Mouse (Mus musculus) heart, adult 2 months (tissue): Measurements from ENCODE around the gene Dnajc15. TPM values are rescaled to one million over a fixed set of nuclear protein-coding genes. Genes with fewer than 3 reads are reported as not detected.
"Not testable (repeated sequence)": the region's sequence is repeated elsewhere in the genome, so short reads cannot be mapped to it uniquely, and the experiment has no call there.

Experiments
- DNase-seq, 2 experiments: peaks; one replicate each; pipeline ENCODE4 v3.0.0; 2021
- H3K27ac ChIP-seq: fragments of 200-600 bp; 2 replicates; pipeline ENCODE4 v1.8.1; 2022
- H3K27me3 ChIP-seq: fragments of 200-500 bp; 2 replicates; pipeline ENCODE4 v1.6.1; 2012; ENCODE audit warnings: mild to moderate bottlenecking, low read length, inconsistent platforms, mixed read lengths; ENCODE audit not compliant: control insufficient read depth, insufficient read depth
- H3K36me3 ChIP-seq: fragments of 200-500 bp; 2 replicates; pipeline ENCODE4 v1.6.1; 2012; ENCODE audit warnings: low read length, inconsistent platforms; ENCODE audit not compliant: control insufficient read depth, insufficient read depth
- H3K4me1 ChIP-seq: fragments of 200-500 bp; 2 replicates; pipeline ENCODE4 v1.6.1; 2011; ENCODE audit warnings: low read length; ENCODE audit not compliant: control insufficient read depth, insufficient read depth
- H3K4me3 ChIP-seq: fragments of 200-600 bp; 2 replicates; pipeline ENCODE4 v1.8.1; 2022
- H3K79me2 ChIP-seq: fragments of 200-500 bp; replicated peaks from 2 replicates; pipeline ENCODE4 v1.6.1; 2012; ENCODE audit warnings: mild to moderate bottlenecking, inconsistent platforms, low read length, moderate library complexity, mixed read lengths; ENCODE audit not compliant: control insufficient read depth, insufficient read depth
- H3K9ac ChIP-seq: fragments of 200-500 bp; 2 replicates; pipeline ENCODE4 v1.6.1; 2012; ENCODE audit warnings: low read depth, mild to moderate bottlenecking, control low read depth, inconsistent platforms, low read length, mixed read lengths
- CTCF ChIP-seq: fragments of 200-600 bp; IDR thresholded peaks from 2 replicates; pipeline ENCODE4 v1.8.1; 2022; ENCODE audit warnings: antibody characterized with exemption, mild to moderate bottlenecking, moderate library complexity
- EP300 ChIP-seq: fragments of 200-500 bp; IDR thresholded peaks from 2 replicates; pipeline ENCODE4 v1.6.1; 2011; ENCODE audit warnings: low read depth, low read length, control low read depth; ENCODE audit not compliant: insufficient read depth
- POLR2A ChIP-seq: fragments of 200-500 bp; IDR thresholded peaks from 2 replicates; pipeline ENCODE4 v1.6.1; 2011; ENCODE audit warnings: mild to moderate bottlenecking, low read depth, low read length, control low read depth; ENCODE audit not compliant: insufficient read depth
- WGBS: fragments of 180-500 bp; shearing (Covaris S2); methylation state at CpG from one replicate; pipeline ENCODE4 v1.1.7; 2018; 5-methylcytosine and 5-hydroxymethylcytosine counted together
- intact Hi-C: fragments of 180-260 bp; cut with DNase I; formaldehyde crosslinking; loops from one replicate; pipeline ENCODE4 v1.15.1; 2025
- polyA plus RNA-seq: library from polyadenylated mRNA; depleted of rRNA; stranded (reverse); fragments of >200 nt; gene quantifications from 2 replicates; pipeline ENCODE4 v1.2.3, GENCODE M21; 2012
- total RNA-seq, 2 experiments: library from RNA; stranded (reverse); gene quantifications; 2 replicates each; pipeline ENCODE4 v1.2.3; 2021

Gene Dnajc15
- total and polyA plus RNA-seq, 3 experiments = 20.8 to 278 (median 243) TPM

DNA sequence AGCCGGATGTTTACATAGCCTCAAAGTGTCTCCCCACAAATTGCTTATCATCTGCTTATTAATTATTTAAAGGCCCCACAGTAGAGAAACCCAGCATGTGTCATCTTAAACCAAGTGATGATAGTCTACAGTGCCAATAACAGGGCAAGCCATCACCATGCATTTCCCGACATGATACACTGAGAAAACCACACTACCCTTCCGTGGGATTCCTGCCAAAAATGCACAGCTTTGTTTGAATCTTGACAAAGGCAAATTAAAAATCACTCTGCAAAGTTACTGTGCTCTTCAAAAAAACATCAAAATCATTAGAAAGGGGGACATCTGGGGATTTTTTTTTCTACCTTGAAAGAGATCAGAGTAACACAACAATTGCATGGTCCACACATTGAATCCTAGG, 11.5 kb upstream of the Dnajc15 start:
- no peak for TF ChIP-seq CTCF
- TF ChIP-seq POLR2A = no peak
- no peak for TF ChIP-seq EP300
- Histone ChIP-seq H3K27ac (no peak overlapping the region), H3K36me3 (no peaks in the 10 kb centered on the region), H3K9ac (no peak overlapping the region), H3K4me3 (no peak overlapping the region), H3K27me3 (no peaks in the 10 kb centered on the region), H3K4me1 (no peaks in the 10 kb centered on the region), H3K79me2 (no peaks in the 10 kb centered on the region)
- intact Hi-C loops = no loop called here
- WGBS = 66% methylated on average over 3 of the region's 3 CpGs
- no peak for DNase-seq

DNA sequence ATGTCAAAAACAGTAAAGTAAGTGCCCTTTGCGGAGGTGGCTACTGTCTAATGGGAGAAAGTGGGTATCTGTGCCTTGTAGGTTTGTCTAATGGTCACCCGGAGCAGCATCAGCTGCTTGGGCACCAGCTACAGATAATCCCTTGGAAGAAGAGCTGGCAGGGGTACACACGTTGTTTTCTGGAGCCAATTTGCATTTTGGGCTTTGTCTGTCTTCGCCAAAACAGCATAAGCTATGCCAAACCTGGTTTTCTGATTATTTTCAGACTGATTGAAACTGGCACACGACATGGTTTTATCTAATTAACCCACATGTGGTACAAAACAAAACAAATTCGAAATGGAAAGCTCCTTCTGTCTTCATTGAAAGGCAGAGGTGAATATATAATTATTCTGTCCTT, 7.7 kb upstream of the Dnajc15 start:
- intact Hi-C loops = no loop called here
- Histone ChIP-seq H3K4me3 (no peak overlapping the region), H3K27ac (no peak overlapping the region), H3K36me3 (no peaks in the 10 kb centered on the region), H3K4me1 (no peaks in the 10 kb centered on the region), H3K9ac (no peak overlapping the region), H3K79me2 (no peaks in the 10 kb centered on the region), H3K27me3 (no peaks in the 10 kb centered on the region)
- DNase-seq = no peak
- WGBS = 70% methylated on average over 6 of the region's 6 CpGs
- no peak for TF ChIP-seq CTCF
- TF ChIP-seq EP300 = no peak
- TF ChIP-seq POLR2A = no peak

DNA sequence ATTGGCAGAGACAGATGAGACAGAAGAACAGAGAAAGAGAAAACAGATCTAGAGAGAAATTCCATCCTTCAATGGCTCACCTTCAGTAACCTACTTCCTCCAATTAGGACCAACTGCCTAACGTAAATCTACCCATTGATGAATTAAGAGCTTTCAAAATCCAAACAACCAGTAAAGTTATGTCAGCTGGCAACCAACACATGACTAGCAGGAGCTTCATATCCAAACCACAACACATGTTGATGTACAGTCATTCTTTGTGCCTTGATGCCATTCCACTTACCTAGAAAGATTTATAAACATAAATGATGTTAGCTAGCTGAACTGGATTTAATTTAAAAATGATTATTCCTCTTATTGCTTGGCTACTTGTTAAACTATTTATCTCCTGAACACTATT, 7.1 kb upstream of the Dnajc15 start:
- no peak for DNase-seq
- intact Hi-C loops = no loop called here
- Histone ChIP-seq H3K9ac (no peak overlapping the region), H3K79me2 (no peaks in the 10 kb centered on the region), H3K36me3 (no peaks in the 10 kb centered on the region), H3K27ac (no peak overlapping the region), H3K27me3 (no peaks in the 10 kb centered on the region), H3K4me1 (no peaks in the 10 kb centered on the region), H3K4me3 (no peak overlapping the region)
- TF ChIP-seq POLR2A = no peak
- no peak for TF ChIP-seq EP300
- TF ChIP-seq CTCF = no peak
- 78% methylated on average over 1 of the region's 1 CpGs for WGBS

DNA sequence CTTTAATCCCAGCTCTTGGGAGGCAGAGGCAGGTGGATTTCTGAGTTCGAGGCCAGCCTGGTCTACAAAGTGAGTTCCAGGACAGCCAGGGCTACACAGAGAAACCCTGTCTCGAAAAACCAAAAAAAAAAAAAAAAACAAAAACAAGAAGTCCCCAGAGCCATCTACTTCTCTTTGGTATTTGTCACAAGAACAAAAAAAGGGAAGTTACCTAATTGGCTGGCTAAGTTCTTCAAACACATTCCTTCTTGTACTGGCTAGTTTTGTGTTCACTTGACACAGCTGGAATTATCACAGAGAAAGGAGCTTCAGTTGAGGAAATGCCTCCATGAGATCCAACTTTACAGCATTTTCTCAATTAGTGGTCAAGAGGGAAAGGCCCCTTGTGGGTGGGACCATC, 3.0 kb upstream of the Dnajc15 start:
- H3K4me1 ChIP-seq, H3K4me3 ChIP-seq, H3K9ac ChIP-seq, DNase-seq, H3K27ac ChIP-seq, intact Hi-C loops, H3K79me2 ChIP-seq, H3K36me3 ChIP-seq, H3K27me3 ChIP-seq: not testable (repeated sequence)
- WGBS = 45% methylated on average over 2 of the region's 2 CpGs

DNA sequence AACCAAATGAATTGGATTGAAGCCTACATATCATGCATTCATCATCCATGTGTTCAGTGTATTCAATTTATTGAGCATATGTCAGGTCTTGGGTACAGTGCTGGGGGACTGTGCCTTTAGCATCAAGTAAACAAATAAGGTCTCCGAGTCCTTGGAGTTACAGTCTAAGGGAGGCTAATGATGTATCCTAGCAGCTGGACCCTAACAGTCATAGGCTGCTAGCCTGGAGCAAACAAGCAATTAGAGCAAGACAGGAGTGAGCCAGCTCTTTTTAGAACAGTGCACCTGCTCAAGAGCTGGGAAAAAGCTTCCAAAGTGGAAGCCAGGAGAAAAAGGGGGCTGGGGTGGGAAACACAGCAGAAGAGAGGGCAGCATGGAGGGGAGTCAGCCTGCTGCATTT, 1.3 kb upstream of the Dnajc15 start:
- H3K4me1 ChIP-seq = peaks cover 1% of the 10 kb centered on the region
- no peak overlapping the region for H3K27ac ChIP-seq
- no peaks in the 10 kb centered on the region for H3K27me3 ChIP-seq
- no peak overlapping the region for H3K9ac ChIP-seq
- intact Hi-C loops = no loop called here
- TF ChIP-seq POLR2A (no peak), CTCF (no peak), EP300 (no peak)
- 0 out of 2 replicates have a peak, but pooled peaks cover 2% of the 10 kb centered on the region for H3K36me3 ChIP-seq
- 95% methylated on average over 1 of the region's 1 CpGs for WGBS
- no peak for DNase-seq
- no peak overlapping the region for H3K4me3 ChIP-seq
- no peaks in the 10 kb centered on the region for H3K79me2 ChIP-seq

DNA sequence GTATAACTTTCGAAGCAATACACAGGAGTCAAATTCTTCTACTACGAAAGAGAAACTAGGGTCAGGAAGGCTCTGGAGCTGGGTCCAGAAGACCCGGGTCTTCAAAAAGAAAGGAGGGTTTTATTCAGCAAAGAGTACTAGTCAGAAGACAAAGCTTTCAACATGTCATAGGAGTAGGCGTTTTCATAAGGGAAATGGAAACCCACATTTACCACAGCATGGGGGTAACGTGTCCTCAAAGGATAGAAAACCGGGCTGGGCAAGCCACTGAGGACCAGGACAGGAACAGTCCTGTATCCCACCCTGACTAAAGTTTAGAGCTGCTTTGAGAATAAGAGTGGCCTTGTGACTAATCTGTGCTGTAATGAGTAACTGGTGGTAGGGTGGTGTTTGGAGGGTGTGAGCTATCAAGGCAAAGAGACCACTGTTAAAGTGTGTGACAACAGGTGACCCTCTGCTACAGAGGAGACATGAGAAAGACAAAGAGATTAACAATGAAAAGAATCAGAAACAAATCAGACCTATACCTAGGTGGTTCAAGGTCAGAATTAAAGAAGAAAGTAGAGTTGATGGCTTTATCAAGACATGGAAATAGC, 3.4 kb downstream of the Dnajc15 start:
- no peak overlapping the region for H3K9ac ChIP-seq
- H3K4me3 ChIP-seq = no peak overlapping the region
- H3K79me2 ChIP-seq = no peaks in the 10 kb centered on the region
- TF ChIP-seq EP300 = no peak
- TF ChIP-seq POLR2A = no peak
- TF ChIP-seq CTCF = no peak
- no peaks in the 10 kb centered on the region for H3K27me3 ChIP-seq
- no peak for DNase-seq
- intact Hi-C loops = no loop called here
- peaks cover 1% of the 10 kb centered on the region for H3K4me1 ChIP-seq
- 90% methylated on average over 6 of the region's 6 CpGs for WGBS
- no peak overlapping the region for H3K27ac ChIP-seq
- peaks cover 5% of the 10 kb centered on the region; the same call in 1 of the 2 replicates for H3K36me3 ChIP-seq

DNA sequence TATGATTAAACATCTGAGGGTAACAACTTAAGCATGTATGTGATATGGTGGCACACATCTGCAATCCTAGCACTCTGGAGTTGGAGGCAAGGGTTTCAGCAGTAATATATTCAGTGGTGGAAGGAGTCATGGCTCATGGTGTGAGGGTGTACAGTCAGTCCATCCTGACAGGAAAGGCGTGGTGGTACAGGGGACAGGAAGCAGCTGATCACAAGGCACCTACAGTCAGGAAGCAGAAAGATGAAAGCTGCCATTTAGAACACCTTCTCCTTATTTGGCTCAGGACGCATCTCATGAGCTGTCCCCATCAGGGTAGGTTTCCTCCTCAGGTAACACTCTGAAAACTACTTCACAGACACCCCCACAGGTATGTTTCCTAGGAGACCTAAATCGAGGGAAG, 4.0 kb downstream of the Dnajc15 start:
- intact Hi-C loops = no loop called here
- TF ChIP-seq CTCF = no peak
- no peak for TF ChIP-seq POLR2A
- no peak for TF ChIP-seq EP300
- Histone ChIP-seq H3K36me3 (peaks cover 5% of the 10 kb centered on the region; the same call in 1 of the 2 replicates), H3K27ac (no peak overlapping the region), H3K9ac (no peak overlapping the region), H3K27me3 (no peaks in the 10 kb centered on the region), H3K4me1 (peaks cover 1% of the 10 kb centered on the region), H3K4me3 (no peak overlapping the region), H3K79me2 (no peaks in the 10 kb centered on the region)
- WGBS = 85% methylated on average over 3 of the region's 3 CpGs
- DNase-seq = no peak
